Mouse (Mus musculus) heart, postnatal 0 days (tissue): ENCODE measurements around the gene Znrf2. TPM values are rescaled to one million over a fixed set of nuclear protein-coding genes. Genes with fewer than 3 reads are reported as not detected.

Experiments
- ATAC-seq: fragments of 200-750 bp; cut with Nextera tagmentation; 2 replicates; pipeline ENCODE4 v1.8.0; 2017; ENCODE audit warnings: low read depth, moderate number of reproducible peaks, moderate library complexity; ENCODE audit not compliant: insufficient read depth
- DNase-seq: peaks from one replicate; pipeline ENCODE4 v3.0.0-alpha.2; 2016; ENCODE audit warnings: low spot score
- H3K27ac ChIP-seq: fragments of 300-500 bp; sonication (generic); 2 replicates; pipeline ENCODE4 v1.5.1; 2014; ENCODE audit warnings: low read depth, mild to moderate bottlenecking
- H3K27me3 ChIP-seq: fragments of 300-500 bp; sonication (generic); 2 replicates; pipeline ENCODE4 v1.6.1; 2014; ENCODE audit warnings: low read length, mixed read lengths; ENCODE audit not compliant: control insufficient read depth, insufficient read depth
- H3K36me3 ChIP-seq: fragments of 300-500 bp; sonication (generic); replicated peaks from 2 replicates; pipeline ENCODE4 v1.6.1; 2014; ENCODE audit warnings: low read length, mixed read lengths; ENCODE audit not compliant: control insufficient read depth, insufficient read depth
- H3K4me1 ChIP-seq: fragments of 300-500 bp; sonication (generic); 2 replicates; pipeline ENCODE4 v1.6.1; 2014; ENCODE audit warnings: antibody characterized with exemption; ENCODE audit not compliant: control insufficient read depth, insufficient read depth
- H3K4me2 ChIP-seq: fragments of 300-500 bp; sonication (generic); 2 replicates; pipeline ENCODE4 v1.6.1; 2014; ENCODE audit warnings: low read depth, mild to moderate bottlenecking, low read length, moderate library complexity
- H3K4me3 ChIP-seq: fragments of 300-500 bp; sonication (generic); 2 replicates; pipeline ENCODE4 v1.5.1; 2014; ENCODE audit warnings: low read depth, low read length
- H3K9ac ChIP-seq: fragments of 300-500 bp; sonication (generic); replicated peaks from 2 replicates; pipeline ENCODE4 v1.6.1; 2014; ENCODE audit warnings: low read depth, low read length, mixed read lengths
- H3K9me3 ChIP-seq: fragments of 300-500 bp; sonication (generic); replicated peaks from 2 replicates; pipeline ENCODE4 v1.6.1; 2016; ENCODE audit warnings: low read length; ENCODE audit not compliant: control insufficient read depth
- CTCF ChIP-seq: IDR thresholded peaks from 2 replicates; pipeline ENCODE4 v1.5.1; 2016; ENCODE audit warnings: antibody characterized with exemption, control low read depth, low read depth
- EP300 ChIP-seq: IDR thresholded peaks from 2 replicates; pipeline ENCODE4 v1.6.1; 2016; ENCODE audit warnings: antibody characterized with exemption, low read depth
- WGBS: fragments of 180-500 bp; shearing (Covaris S2); extraction: QIAGEN DNeasy Blood & Tissue Kit; methylation state at CpG from one replicate; pipeline ENCODE4 v1.1.7; 2014; 5-methylcytosine and 5-hydroxymethylcytosine counted together
- polyA plus RNA-seq: library from polyadenylated mRNA; unstranded; fragments of >200 nt; fragmentation: Nextera tagmentation; extraction: Ambion mirVana; gene quantifications from 2 replicates; pipeline ENCODE4 v1.2.1, GENCODE M21; 2015
- total RNA-seq: library from RNA; depleted of rRNA; stranded (reverse); fragments of >200 nt; gene quantifications from 2 replicates; pipeline ENCODE4 v1.2.3, GENCODE M21; 2014; ENCODE audit warnings: low replicate concordance

The Znrf2 gene
- total and polyA plus RNA-seq, 2 experiments from 2014 or later, result 4.3 to 7.1 TPM

- ATAC-seq, result no peak
- no peak overlapping the region for H3K9ac ChIP-seq
- DNase-seq, result peak; percentile 56
- H3K4me3 ChIP-seq, result no peak overlapping the region
- no peak overlapping the region for H3K4me2 ChIP-seq
- H3K9me3 ChIP-seq, result no peaks in the 10 kb centered on the region
- H3K27me3 ChIP-seq, result no peaks in the 10 kb centered on the region
- no peaks in the 10 kb centered on the region; the same call in 1 of the 2 replicates for H3K36me3 ChIP-seq
- peaks cover 15% of the 10 kb centered on the region for H3K4me1 ChIP-seq
- TF ChIP-seq EP300, result no peak
- peak; percentile 8; the same call in 1 of the 2 replicates for TF ChIP-seq CTCF
- H3K27ac ChIP-seq, result no peak overlapping the region
- 58% methylated on average over 4 of the region's 4 CpGs for WGBS
Measured at GRCm38 (mm10) chr6:54880086-54880485, 63.4 kb downstream of the Znrf2 start.

GRCm38 (mm10) chr6:54883424-54883823 is 66.7 kb downstream of the Znrf2 start:
- 87% methylated on average over 2 of the region's 2 CpGs for WGBS
- Histone ChIP-seq H3K36me3 (no peaks in the 10 kb centered on the region; the same call in 1 of the 2 replicates), H3K9me3 (no peaks in the 10 kb centered on the region), H3K27ac (no peak overlapping the region), H3K27me3 (no peaks in the 10 kb centered on the region), H3K9ac (no peak overlapping the region), H3K4me2 (no peak overlapping the region), H3K4me3 (no peak overlapping the region), H3K4me1 (peaks cover 5% of the 10 kb centered on the region; the same call in 1 of the 2 replicates)
- ATAC-seq (no peak), DNase-seq (no peak)
- no peak for TF ChIP-seq EP300
- TF ChIP-seq CTCF, result no peak

GRCm38 (mm10) chr6:54886195-54886594 is 69.5 kb downstream of the Znrf2 start:
- DNase-seq (no peak), ATAC-seq (no peak)

GRCm38 (mm10) chr6:54890221-54890620 is 73.5 kb downstream of the Znrf2 start:
- no peak for DNase-seq
- no peaks in the 10 kb centered on the region for H3K4me1 ChIP-seq
- WGBS, result 85% methylated on average over 9 of the region's 9 CpGs

More at GRCm38 (mm10) chr6:54886195-54886594, 69.5 kb downstream of the Znrf2 start:
- Histone ChIP-seq H3K4me3 (no peak overlapping the region), H3K9ac (no peak overlapping the region), H3K36me3 (peaks cover 2% of the 10 kb centered on the region), H3K27ac (no peak overlapping the region), H3K4me1 (no peaks in the 10 kb centered on the region), H3K9me3 (no peaks in the 10 kb centered on the region), H3K4me2 (no peak overlapping the region), H3K27me3 (no peaks in the 10 kb centered on the region)
- no peak for TF ChIP-seq EP300
- no peak for TF ChIP-seq CTCF
- WGBS, result 84% methylated on average over 7 of the region's 7 CpGs

GRCm38 (mm10) chr6:54891384-54891783 is 74.7 kb downstream of the Znrf2 start:
- 82% methylated on average over 3 of the region's 3 CpGs for WGBS
- no peak for DNase-seq
- Histone ChIP-seq H3K9me3 (no peaks in the 10 kb centered on the region), H3K27ac (no peak overlapping the region), H3K4me3 (no peak overlapping the region), H3K36me3 (peaks cover 3% of the 10 kb centered on the region; the same call in 1 of the 2 replicates), H3K9ac (no peak overlapping the region), H3K4me2 (no peak overlapping the region), H3K4me1 (no peaks in the 10 kb centered on the region), H3K27me3 (no peaks in the 10 kb centered on the region)
- TF ChIP-seq EP300 (no peak), CTCF (no peak)
- no peak for ATAC-seq

More at GRCm38 (mm10) chr6:54890221-54890620, 73.5 kb downstream of the Znrf2 start:
- H3K27me3 ChIP-seq, result no peaks in the 10 kb centered on the region
- no peak overlapping the region for H3K4me2 ChIP-seq
- H3K4me3 ChIP-seq, result no peak overlapping the region
- H3K9me3 ChIP-seq, result no peaks in the 10 kb centered on the region
- no peak overlapping the region for H3K27ac ChIP-seq
- no peak for TF ChIP-seq EP300
- no peak for TF ChIP-seq CTCF
- ATAC-seq, result no peak
- peaks cover 3% of the 10 kb centered on the region for H3K36me3 ChIP-seq
- H3K9ac ChIP-seq, result no peak overlapping the region

GRCm38 (mm10) chr6:54900256-54900655 is 83.5 kb downstream of the Znrf2 start:
- H3K4me3 ChIP-seq, result no peak overlapping the region
- ATAC-seq, result no peak
- DNase-seq, result no peak
- H3K4me1 ChIP-seq, result no peaks in the 10 kb centered on the region
- H3K27me3 ChIP-seq, result no peaks in the 10 kb centered on the region
- H3K36me3 ChIP-seq, result no peaks in the 10 kb centered on the region
- no peak overlapping the region for H3K27ac ChIP-seq
- WGBS, result 74% methylated on average over 2 of the region's 2 CpGs
- TF ChIP-seq EP300 (no peak), CTCF (no peak)
- H3K9me3 ChIP-seq, result no peaks in the 10 kb centered on the region
- no peak overlapping the region for H3K4me2 ChIP-seq
- H3K9ac ChIP-seq, result no peak overlapping the region
